Mouse (Mus musculus): ENCODE measurements at regions not wholly inside any gene's neighbourhood (a gene's known extent, or its start where the extent isn't known, plus 50 kb on each side); places are given as distances from the start of the nearest gene placed in this dataset.

DNA sequence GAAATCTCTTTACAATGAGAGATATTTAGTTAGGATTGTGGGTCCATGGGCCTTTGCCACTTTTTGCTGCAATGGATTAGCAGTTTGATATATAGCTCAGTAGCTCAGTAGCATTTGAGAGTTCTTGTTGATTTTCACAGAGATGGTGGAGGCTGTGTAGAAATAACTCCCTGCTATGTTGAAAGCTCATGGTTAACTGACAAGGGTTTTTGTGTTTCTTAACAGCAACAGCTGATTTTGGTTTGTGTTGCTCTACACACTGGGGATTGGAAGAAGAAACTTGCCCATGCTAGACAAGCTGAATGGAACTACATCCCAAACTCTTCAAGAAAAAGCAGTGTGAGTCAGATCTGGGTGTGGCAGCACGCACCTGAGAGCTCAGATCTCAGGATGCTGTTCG, 50.6 kb upstream of the Mark1 start:
- no peaks in the 10 kb centered on the region for H3K36me3 ChIP-seq (ENCODE audit: control insufficient read depth, insufficient read depth, low read length)
- H3K4me3 ChIP-seq (ENCODE audit: low read length) = no peak overlapping the region
- no peak for ATAC-seq (ENCODE audit: low FRiP score, low TSS enrichment)
- no peak overlapping the region for H3K9ac ChIP-seq (ENCODE audit: low read depth, low read length)
- H3K4me2 ChIP-seq (replicated peaks; ENCODE audit: low read depth, low read length) = no peak overlapping the region
- no peaks in the 10 kb centered on the region for H3K4me1 ChIP-seq (ENCODE audit: control insufficient read depth, insufficient read depth, low read length)
- no peaks in the 10 kb centered on the region for H3K27me3 ChIP-seq (ENCODE audit: control insufficient read depth, insufficient read depth, low read length)
- WGBS = 89% methylated on average over 2 of the region's 2 CpGs
- H3K27ac ChIP-seq (ENCODE audit: low read depth, low read length) = no peak overlapping the region
- H3K9me3 ChIP-seq (ENCODE audit: control insufficient read depth, low read length) = no peaks in the 10 kb centered on the region

Measured in kidney, embryonic 14.5 days (tissue).